Mouse (Mus musculus) erythroblast, adult 5-6 weeks (primary cell): ENCODE data around the gene Klk9. TPM values are rescaled to one million over a fixed set of nuclear protein-coding genes. Genes with fewer than 3 reads are reported as not detected.

Experiments used
- ATAC-seq: replicated peaks from 2 replicates; pipeline ENCODE4 v1.8.0; 2016; ENCODE audit warnings: moderate number of reproducible peaks, mild to moderate bottlenecking, moderate TSS enrichment, inconsistent platforms; ENCODE audit not compliant: poor library complexity, low FRiP score, severe bottlenecking
- total RNA-seq, 2 experiments: library from RNA; stranded (forward) in 1 of 2; stranded (reverse) in 1 of 2; fragments of 150-400 nt in 1 of 2; fragments of 200-764, 138-1000 nt in 1 of 2; gene quantifications; 2 replicates each; pipeline versions ENCODE4 v1.2.3 to v1.2.4; 2015 to 2017; ENCODE audit warnings: low replicate concordance in 2 of 2

Gene Klk9
- total RNA-seq, 2 experiments from 2014 or later = not detected

DNA sequence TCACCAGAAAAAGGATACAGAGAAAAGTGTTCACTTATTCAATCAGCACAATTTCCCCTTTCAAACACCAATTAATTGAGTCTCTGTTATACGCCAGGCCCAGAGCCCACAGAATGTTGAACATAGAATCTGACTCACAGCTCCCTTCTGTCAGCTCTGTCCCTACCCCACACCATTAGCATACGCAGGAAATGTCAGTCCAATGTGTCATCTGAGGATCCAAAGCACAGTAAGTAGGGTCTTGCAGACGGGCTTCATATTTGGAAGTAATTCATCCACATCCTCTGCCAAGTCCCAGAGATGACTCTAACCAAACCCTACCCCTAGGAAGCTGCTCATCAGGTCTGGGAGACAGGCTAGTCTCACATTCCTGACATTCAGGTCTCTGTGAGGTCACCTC lies 3.6 kb upstream of the Klk9 start:
- ATAC-seq = no peak

DNA sequence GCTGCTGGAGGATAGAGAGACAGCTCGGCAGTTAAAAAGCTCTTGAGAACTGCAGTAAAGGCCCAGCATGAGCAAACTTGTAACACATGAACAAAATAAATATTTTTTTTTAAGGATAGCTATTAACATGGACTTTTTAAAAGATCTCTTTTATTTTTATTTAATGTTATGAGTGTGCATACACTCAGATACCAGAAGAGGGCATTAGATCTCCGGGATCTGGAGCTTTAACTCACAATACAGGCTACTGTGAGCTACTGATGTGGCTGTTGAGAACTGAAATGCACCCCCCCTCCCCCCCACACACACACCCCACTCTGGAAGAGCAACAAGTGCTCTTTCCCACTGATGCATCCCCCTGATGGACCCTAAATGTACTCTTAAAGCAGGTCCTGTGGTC lies 2.4 kb upstream of the Klk9 start:
- ATAC-seq = no peak

DNA sequence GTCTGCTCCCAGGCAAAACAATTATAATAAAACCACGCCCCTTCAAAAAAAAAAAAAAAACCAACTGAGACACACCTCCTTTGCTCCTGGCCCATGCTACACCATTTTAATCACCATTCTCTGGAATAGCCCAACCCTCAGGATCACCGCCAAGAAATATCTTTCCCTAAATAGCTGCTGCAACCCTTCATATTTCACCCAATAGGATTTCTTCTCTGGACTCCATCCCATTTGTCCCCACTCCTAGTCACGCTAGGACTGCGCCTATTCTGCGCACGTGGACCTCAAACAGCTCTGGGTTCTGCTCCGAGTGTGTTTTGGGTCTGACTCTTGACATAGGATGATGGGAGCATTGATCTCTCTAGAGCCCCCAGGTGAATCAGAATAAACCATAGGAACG lies 4.7 kb downstream of the Klk9 start:
- ATAC-seq = no peak

DNA sequence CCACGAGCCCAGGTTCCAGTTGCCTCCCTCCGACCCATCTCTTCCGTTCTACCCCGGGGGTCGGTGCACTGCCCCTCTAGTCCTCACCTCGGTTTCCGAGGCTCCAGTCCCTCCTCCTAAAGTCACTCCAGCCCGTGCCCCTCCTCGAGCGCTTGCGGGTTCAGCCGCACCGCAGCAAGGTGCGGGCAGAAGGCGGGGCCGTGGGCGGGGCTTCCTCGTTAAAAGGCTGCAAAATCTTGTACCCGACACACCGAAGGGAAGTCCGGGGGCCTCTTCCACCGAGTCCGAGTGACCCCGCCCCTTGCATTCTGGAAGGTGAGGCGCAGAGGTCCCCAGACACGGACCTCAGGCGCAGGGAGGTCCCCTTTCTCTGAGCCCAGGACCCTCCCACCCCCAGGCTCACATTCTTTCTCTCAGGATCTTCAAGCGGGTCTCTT lies 5.7 kb downstream of the Klk9 start, which contains the start of gene Klk8:
Klk8 (plus strand) TSS at position 245 of the 437 bp plus-strand sequence.
- no peak for ATAC-seq

DNA sequence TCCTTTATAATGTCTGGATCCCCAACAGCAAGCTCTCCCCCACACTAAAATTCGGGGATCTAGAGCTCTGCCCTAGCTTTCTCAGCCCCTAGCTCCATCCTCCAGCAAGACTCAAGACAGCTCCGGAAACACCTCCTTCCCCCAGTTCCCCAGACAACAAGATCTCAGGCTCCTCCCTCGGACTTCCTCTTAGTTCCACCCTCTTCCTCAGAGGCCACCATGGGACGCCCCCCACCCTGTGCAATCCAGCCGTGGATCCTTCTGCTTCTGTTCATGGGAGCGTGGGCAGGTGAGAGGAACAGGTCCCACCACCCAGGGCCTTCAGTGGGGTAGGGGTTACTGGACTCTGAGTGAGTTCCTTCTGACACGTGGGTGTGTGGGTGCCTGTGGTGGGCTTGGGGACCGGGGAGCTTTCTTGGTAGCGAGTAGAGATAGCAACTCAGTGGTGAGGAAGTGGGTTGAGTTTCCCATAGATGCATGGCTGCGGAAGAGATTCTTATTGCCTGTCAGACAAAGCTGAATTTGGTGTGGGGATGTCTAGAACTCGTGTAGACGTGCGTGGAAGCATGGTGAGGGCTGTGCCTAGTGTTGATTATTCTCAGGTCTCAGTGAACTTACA lies 6.3 kb downstream of the Klk9 start:
- ATAC-seq = no peak

DNA sequence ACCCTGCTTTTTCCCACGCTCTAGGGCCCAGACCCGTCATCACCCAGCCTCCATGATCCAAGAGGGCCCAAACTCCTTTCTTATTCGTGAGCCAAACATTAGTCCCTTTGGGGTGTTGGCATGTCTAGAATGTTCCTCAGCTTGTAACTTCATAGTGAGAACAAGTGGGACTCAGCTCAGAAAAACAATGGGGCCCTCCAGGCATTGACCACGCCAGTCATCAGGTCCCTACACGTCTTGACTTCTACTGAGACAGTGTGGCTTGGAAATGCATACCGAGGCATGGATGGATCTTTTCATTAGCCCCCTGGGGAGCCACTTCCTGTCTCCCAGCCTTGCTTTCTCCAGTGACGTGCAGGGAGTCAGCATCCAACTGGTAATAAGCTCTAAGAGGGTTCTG lies 8.2 kb downstream of the Klk9 start:
- no peak for ATAC-seq

DNA sequence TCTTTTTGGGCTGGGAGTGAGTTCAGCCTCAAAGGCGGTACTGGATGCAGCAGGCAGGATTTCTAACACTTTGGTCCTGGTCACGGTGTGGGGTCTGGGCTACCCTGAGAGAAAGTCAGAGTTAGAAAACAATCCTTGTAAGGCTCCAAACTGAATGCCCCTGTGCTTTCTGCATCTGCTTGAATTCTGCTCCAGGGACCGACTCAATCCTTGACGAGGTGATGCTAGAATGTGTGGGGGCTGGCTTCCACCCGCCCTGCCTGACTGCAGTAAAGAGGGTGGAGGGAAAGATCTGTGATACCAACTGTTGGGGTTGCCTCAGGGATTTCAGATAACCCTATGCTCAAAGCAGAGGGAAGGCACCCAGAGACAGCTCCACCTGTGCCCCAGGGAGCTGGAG lies 19.3 kb downstream of the Klk9 start, which contains the start of gene Klk7:
Klk7 (plus strand) TSS at position 301 of the 400 bp plus-strand sequence.
- no peak for ATAC-seq

DNA sequence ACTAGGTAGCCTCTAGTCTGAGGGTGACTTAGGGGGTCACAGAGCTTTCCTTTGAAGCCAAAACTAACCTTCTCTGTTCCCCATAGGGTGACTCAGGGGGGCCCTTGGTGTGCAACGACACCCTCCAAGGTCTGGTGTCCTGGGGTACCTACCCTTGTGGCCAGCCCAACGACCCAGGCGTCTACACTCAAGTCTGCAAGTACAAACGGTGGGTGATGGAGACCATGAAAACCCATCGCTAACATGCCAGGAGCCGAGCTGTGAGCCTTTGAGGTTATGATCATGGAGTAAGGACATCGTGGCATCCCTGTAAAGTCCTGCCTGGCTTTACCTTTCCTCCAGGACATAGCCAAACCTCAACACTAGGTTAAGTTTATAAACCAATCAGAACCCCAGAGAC lies 23.5 kb downstream of the Klk9 start:
- no peak for ATAC-seq

DNA sequence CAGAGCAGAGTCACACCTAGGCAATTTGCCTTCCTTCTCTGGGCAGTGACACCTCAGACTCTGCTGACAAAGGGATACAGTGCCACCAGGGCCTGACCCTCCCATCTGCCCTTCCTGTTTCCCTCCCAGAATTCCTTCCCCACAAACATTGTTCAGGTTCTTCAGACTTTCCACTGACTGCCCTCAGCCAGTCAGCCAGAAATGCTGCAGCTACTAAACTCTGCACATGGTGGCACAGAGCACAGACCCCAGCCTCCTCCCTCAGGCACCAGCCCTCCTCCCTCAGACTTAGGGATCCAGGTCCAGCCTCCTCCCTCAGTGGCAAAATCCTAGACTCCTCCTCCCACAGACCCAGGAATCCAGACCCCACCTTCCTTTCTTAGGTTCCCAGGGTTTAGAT lies 25.1 kb downstream of the Klk9 start:
- ATAC-seq = no peak

DNA sequence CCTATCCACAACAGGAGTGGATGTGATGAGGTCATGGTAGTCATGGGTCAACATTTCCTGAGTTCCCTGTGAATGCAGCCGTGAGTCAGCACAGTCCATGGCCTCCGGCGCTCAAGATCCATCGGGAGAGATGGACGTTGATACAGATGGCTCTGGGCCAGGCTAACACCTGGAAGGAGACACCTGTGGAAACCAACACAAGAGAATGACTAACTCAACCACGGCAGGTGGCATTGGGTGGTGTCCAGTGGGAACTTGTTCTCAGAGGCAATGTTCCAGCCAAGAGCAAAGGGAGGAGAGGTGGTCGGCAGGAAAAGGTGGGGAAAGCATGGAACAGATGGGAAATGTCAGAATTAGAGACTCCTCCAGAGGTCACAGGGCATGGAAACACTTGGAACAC lies 29.9 kb downstream of the Klk9 start:
- ATAC-seq = no peak

DNA sequence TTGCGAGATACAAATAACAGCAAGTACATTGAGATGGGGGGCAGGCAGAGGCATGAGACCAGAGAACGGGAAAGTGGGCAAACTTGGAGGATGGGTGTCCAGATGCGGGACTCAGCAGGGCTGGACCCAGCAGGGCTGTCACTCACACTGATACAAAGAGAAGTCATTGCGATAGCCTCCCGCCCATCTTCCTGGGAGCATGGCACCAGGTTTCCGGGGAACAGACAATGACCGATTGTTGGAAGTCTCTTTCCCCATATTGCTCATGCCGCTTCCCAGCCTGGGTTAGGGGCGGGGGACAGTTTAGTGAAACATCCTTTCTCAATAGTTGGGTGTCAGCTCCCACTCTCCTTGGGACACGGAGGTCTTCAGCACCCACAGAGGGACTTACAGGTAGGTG lies 32.5 kb downstream of the Klk9 start, which contains the start of gene Klk6:
Klk6 (plus strand) TSS at position 301 of the 400 bp plus-strand sequence.
- ATAC-seq = no peak

DNA sequence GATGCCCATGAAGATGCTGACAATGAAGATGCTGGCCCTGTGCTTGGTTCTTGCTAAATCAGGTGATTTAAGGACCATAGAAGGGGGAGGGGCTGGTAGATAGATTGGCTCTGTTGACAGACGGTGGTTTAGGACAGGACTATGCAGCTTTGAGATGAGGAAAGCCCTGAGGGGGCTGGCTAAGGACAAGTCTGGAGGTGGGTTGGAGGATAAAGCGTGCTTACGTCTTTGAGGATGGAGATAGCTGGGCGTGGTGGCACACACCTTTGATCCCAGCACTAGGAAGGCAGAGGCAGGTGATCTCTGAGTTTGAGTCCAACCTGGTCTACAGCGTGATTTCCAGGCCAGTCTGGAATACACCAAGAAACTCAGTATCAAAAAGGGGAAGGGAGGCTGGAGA lies 34.4 kb downstream of the Klk9 start:
- no peak for ATAC-seq

DNA sequence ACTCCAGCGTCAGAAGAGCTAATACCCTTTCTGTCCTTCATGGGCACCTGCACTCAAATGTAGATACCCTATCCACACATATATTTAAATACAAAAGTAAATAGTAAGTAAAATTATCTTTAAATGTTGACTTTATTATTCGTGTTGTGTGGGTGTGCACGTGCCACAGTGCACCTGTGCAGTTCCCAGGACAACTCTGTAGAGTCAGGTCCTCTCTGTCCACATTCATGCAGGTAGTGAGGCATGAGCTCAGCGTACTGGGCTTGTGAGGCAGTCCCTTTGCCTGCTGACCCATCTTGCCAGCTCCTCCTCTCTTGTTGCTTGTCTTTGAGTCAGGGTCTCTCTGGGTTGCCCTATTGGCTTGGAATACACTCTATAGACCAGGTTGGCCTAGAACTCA lies 36.0 kb downstream of the Klk9 start:
- ATAC-seq = no peak

DNA sequence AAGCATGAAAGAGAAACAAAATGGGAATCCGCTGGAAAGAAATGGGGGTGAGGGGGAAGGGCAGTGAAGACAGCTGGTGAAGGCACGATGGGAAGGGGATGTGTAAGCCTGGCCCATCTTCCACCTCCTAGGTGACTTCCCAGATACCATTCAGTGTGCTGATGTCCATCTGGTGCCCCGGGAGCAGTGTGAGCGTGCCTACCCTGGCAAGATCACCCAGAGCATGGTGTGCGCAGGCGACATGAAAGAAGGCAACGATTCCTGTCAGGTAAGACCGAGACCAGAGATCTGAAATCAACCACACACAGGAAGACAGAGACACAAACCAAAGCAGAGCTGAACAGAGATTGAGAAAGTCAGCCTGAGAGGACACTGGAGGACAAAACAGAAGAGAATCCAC lies 37.3 kb downstream of the Klk9 start:
- ATAC-seq = no peak

DNA sequence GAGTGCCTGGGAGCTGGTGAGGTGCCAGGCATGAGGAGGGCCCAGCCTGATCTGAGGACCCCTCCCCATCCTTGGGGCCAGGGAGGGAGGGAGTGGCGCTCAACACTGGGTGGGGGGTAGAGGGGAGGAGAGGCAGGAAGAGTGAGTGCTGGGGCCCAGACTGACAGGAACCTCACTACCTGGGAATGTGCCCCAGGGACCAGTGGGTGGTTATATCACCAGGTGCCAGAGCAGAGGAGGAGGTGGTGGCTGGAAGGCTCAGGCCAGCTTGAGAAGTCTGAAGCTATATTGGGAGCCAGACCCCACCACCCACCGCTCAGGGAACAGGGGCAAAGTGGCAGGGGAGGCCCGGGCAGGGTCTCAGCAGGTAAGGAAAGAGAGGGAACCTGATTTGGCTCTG lies 50.0 kb downstream of the Klk9 start, which contains the start of gene Klk5:
Klk5 (plus strand) TSS at position 271 of the 400 bp plus-strand sequence.
- no peak for ATAC-seq

DNA sequence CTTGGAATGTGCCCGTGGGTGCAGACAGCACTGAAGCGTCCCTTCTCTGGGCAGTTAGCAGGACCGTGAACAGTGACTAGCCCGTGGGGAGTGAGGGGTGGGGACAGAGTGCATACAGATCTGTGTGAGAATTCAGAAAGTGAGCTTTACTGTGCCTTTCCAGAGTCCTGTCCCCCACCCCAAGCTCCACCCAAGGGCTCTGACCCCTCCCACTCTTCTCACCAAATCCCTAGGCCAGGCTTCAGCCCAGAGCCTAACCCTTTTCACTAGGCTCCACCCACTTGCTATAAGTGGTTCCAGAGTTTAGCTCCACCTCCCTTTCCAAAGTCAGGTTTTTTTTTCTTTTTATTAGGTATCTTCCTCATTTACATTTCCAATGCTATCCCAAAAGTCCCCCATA lies 52.1 kb downstream of the Klk9 start:
- ATAC-seq = no peak

Other genes with a start within 250 kb of the Klk9 start
- gene Cd33, start 247.5 kb upstream of the Klk9 start, total RNA-seq (2015; ENCODE audit: low replicate concordance) = 20.8 and 23.8 TPM in 2 replicates
- 9.1 and 12.0 TPM in 2 replicates for gene Cd33, start 247.5 kb upstream of the Klk9 start, total RNA-seq (2017; ENCODE audit: low replicate concordance)
- 0.84 TPM in 1 of 2 replicates, not detected in the other for gene Zfp658, start 229.6 kb upstream of the Klk9 start, total RNA-seq (2015; ENCODE audit: low replicate concordance)
- gene Zfp658, start 229.6 kb upstream of the Klk9 start, total RNA-seq (2017; ENCODE audit: low replicate concordance) = 0.70 TPM in 1 of 2 replicates, not detected in the other
- gene Zfp719, start 212.3 kb upstream of the Klk9 start, total RNA-seq (2015; ENCODE audit: low replicate concordance) = 0.19 and 4.6 TPM in 2 replicates
- 1.1 and 2.2 TPM in 2 replicates for gene Zfp719, start 212.3 kb upstream of the Klk9 start, total RNA-seq (2017; ENCODE audit: low replicate concordance)
- gene Zfp819, start 184.7 kb upstream of the Klk9 start, total RNA-seq (2015; ENCODE audit: low replicate concordance) = not detected in 2 replicates
- not detected in 2 replicates for gene Zfp819, start 184.7 kb upstream of the Klk9 start, total RNA-seq (2017; ENCODE audit: low replicate concordance)
- not detected in 2 replicates for gene Ceacam18, start 157.2 kb upstream of the Klk9 start, total RNA-seq (2015; ENCODE audit: low replicate concordance)
- gene Ceacam18, start 157.2 kb upstream of the Klk9 start, total RNA-seq (2017; ENCODE audit: low replicate concordance) = not detected in 2 replicates
- 4.0 and 8.8 TPM in 2 replicates for gene Siglece, start 131.7 kb upstream of the Klk9 start, total RNA-seq (2015; ENCODE audit: low replicate concordance)
- 5.5 and 6.4 TPM in 2 replicates for gene Siglece, start 131.7 kb upstream of the Klk9 start, total RNA-seq (2017; ENCODE audit: low replicate concordance)
- 1.0 TPM in 1 of 2 replicates, not detected in the other for gene Ctu1, start 119.9 kb upstream of the Klk9 start, total RNA-seq (2015; ENCODE audit: low replicate concordance)
- 0.42 and 1.6 TPM in 2 replicates for gene Ctu1, start 119.9 kb upstream of the Klk9 start, total RNA-seq (2017; ENCODE audit: low replicate concordance)
- gene Klk14, start 101.5 kb upstream of the Klk9 start, total RNA-seq (2015; ENCODE audit: low replicate concordance) = not detected in 2 replicates
- gene Klk14, start 101.5 kb upstream of the Klk9 start, total RNA-seq (2017; ENCODE audit: low replicate concordance) = not detected in 2 replicates
- gene Klk13, start 79.3 kb upstream of the Klk9 start, total RNA-seq (2015; ENCODE audit: low replicate concordance) = not detected in 2 replicates
- not detected in 2 replicates for gene Klk13, start 79.3 kb upstream of the Klk9 start, total RNA-seq (2017; ENCODE audit: low replicate concordance)
- not detected in 2 replicates for gene Klk12, start 23.0 kb upstream of the Klk9 start, total RNA-seq (2015; ENCODE audit: low replicate concordance)
- gene Klk12, start 23.0 kb upstream of the Klk9 start, total RNA-seq (2017; ENCODE audit: low replicate concordance) = not detected in 2 replicates
- gene Klk11, start 17.3 kb upstream of the Klk9 start, total RNA-seq (2015; ENCODE audit: low replicate concordance) = not detected in 2 replicates
- not detected in 2 replicates for gene Klk11, start 17.3 kb upstream of the Klk9 start, total RNA-seq (2017; ENCODE audit: low replicate concordance)
- gene Klk10, start 10.9 kb upstream of the Klk9 start, total RNA-seq (2015; ENCODE audit: low replicate concordance) = not detected in 2 replicates
- not detected in 2 replicates for gene Klk10, start 10.9 kb upstream of the Klk9 start, total RNA-seq (2017; ENCODE audit: low replicate concordance)
- gene Klk8, start 5.7 kb downstream of the Klk9 start, total RNA-seq (2015; ENCODE audit: low replicate concordance) = 6.1 TPM in 1 of 2 replicates, not detected in the other
- 0.56 and 8.3 TPM in 2 replicates for gene Klk8, start 5.7 kb downstream of the Klk9 start, total RNA-seq (2017; ENCODE audit: low replicate concordance)
- gene Klk7, start 19.4 kb downstream of the Klk9 start, total RNA-seq (2015; ENCODE audit: low replicate concordance) = not detected in 2 replicates
- not detected in 2 replicates for gene Klk7, start 19.4 kb downstream of the Klk9 start, total RNA-seq (2017; ENCODE audit: low replicate concordance)
- not detected in 2 replicates for gene Klk6, start 32.6 kb downstream of the Klk9 start, total RNA-seq (2015; ENCODE audit: low replicate concordance)
- not detected in 2 replicates for gene Klk6, start 32.6 kb downstream of the Klk9 start, total RNA-seq (2017; ENCODE audit: low replicate concordance)
- not detected in 2 replicates for gene Klk5, start 50.1 kb downstream of the Klk9 start, total RNA-seq (2015; ENCODE audit: low replicate concordance)
- gene Klk5, start 50.1 kb downstream of the Klk9 start, total RNA-seq (2017; ENCODE audit: low replicate concordance) = not detected in 2 replicates
- not detected in 2 replicates for gene Klk4, start 89.3 kb downstream of the Klk9 start, total RNA-seq (2015; ENCODE audit: low replicate concordance)
- gene Klk4, start 89.3 kb downstream of the Klk9 start, total RNA-seq (2017; ENCODE audit: low replicate concordance) = not detected in 2 replicates
- gene Klk15, start 141.8 kb downstream of the Klk9 start, total RNA-seq (2015; ENCODE audit: low replicate concordance) = not detected in 2 replicates
- not detected in 2 replicates for gene Klk15, start 141.8 kb downstream of the Klk9 start, total RNA-seq (2017; ENCODE audit: low replicate concordance)
- gene Klk1b8, start 158.8 kb downstream of the Klk9 start, total RNA-seq (2015; ENCODE audit: low replicate concordance) = not detected in 2 replicates
- gene Klk1b8, start 158.8 kb downstream of the Klk9 start, total RNA-seq (2017; ENCODE audit: low replicate concordance) = not detected in 2 replicates
- not detected in 2 replicates for gene Klk1b1, start 174.9 kb downstream of the Klk9 start, total RNA-seq (2015; ENCODE audit: low replicate concordance)
- not detected in 2 replicates for gene Klk1b1, start 174.9 kb downstream of the Klk9 start, total RNA-seq (2017; ENCODE audit: low replicate concordance)
- gene Klk1b9, start 184.2 kb downstream of the Klk9 start, total RNA-seq (2015; ENCODE audit: low replicate concordance) = not detected in 2 replicates
- gene Klk1b9, start 184.2 kb downstream of the Klk9 start, total RNA-seq (2017; ENCODE audit: low replicate concordance) = not detected in 2 replicates
- gene Klk1b11, start 204.0 kb downstream of the Klk9 start, total RNA-seq (2015; ENCODE audit: low replicate concordance) = not detected in 2 replicates
- gene Klk1b11, start 204.0 kb downstream of the Klk9 start, total RNA-seq (2017; ENCODE audit: low replicate concordance) = not detected in 2 replicates
- gene Klk1b26, start 220.3 kb downstream of the Klk9 start, total RNA-seq (2015; ENCODE audit: low replicate concordance) = not detected in 2 replicates
- not detected in 2 replicates for gene Klk1b26, start 220.3 kb downstream of the Klk9 start, total RNA-seq (2017; ENCODE audit: low replicate concordance)